Mouse (Mus musculus): ENCODE results near the gene Zfp963.
A peak's percentile ranks its signal among the peaks of the same experiment; 100 is the strongest.

The Zfp963 gene

DNA sequence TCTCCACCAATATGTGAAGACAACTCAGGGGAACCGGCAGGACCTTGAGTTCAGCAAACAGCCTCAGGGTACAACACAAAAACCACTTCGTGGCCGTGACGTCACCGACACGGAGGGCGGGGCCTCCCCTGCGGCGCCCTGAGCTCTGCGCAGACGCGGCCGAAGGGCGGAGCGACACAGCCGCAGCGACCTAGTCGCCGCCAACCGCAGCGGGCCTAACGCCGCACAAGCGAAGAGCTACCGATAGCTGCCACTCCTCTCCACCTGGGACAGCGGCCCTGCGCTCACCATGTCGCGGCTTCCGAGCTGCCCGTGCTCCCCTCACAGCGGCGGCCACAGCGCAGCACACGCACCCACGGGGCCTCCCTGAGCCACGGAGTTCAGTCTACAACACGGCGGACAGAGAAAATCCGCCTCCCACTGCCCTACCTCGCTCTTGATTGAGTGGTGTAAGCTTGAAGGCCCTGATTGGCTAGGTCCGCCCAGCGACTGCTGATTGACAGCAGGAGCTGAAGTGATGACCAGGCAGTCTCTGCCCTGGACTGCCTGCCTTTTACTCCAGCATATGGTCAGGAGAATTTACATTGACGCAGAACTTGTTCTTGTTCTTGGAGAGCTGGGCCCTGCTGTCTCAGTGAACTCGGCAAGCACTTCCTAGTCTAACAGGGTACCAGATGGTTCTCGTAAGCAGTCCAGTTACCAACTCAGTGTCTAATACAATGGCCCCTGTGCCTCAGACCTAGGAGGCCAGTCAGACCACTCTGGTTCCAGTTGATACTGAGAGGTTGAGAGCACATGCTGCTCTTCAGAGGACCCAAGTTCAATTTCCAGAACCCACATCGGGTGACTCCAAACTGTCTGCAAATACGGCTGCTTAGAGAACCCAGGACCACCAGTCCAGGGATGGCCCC, at the start of gene Zfp963:
Zfp963 (minus strand) TSS at position 427 of the 911 bp plus-strand sequence.
- peak; percentile 98 for DNase-seq

DNA sequence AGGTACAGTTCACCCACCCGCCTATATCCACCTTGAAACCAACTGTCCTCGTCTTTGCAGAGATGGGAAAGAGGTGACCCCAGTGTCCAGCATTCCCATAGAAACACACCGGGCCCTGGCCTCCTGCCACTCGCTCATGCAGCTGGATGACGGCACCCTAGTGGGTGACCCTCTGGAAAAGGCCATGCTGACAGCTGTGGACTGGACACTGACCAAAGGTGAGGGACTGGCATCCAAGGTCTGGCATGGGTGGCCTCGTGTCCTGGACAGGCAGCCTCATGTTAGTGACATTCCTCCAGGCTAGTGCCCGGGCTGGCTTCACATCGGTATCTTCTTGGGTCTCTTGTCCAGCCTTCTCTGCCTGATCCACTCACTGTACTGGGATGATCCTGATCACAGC, 49.5 kb upstream of the Zfp963 start:
- peak; percentile 11 for DNase-seq

DNA sequence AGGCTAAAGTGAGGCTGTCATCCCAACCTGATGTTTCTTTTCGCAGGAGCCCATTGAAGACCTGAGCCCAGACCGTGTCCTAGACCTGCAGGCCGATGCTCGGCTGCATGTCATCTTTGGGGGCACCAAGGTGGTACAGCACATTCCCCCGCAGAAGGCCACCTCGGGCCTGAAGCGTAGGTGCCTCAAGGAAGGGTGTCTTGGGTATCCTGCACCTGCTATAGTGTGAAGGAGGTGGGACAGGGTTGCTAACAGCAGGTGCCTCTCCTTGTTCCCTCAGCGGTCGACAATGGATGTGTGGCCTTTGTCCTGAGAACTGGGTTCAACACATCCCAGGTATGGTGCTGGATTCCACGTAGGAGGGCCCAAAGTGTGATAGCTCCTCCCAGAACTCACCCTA, 47.9 kb upstream of the Zfp963 start:
- peak; percentile 3 for DNase-seq

DNA sequence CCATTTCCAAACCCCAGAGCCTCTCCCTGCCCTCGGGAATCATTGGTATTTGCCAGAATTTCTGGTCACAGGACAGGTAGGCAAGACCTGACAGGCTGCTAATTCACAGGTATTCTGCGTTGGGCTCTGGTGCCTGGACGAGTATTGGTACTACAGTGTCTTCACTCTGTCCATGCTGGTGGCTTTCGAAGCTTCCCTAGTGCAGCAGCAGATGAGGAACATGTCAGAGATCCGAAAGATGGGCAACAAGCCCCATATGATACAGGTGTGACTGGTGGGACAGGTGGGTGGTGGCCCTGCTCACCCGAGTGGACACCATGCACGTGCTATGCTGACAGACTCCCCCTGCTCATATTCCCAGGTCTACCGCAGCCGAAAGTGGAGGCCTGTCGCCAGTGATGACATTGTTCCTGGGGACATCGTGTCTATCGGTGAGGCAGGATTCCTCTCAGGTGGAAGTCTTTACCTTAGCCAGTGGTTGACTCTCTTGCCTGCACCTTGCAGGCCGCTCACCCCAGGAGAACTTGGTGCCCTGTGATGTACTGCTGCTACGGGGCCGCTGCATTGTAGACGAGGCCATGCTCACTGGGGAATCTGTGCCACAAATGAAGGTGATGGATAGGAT, 47.1 kb upstream of the Zfp963 start:
- DNase-seq = peak; percentile 3

DNA sequence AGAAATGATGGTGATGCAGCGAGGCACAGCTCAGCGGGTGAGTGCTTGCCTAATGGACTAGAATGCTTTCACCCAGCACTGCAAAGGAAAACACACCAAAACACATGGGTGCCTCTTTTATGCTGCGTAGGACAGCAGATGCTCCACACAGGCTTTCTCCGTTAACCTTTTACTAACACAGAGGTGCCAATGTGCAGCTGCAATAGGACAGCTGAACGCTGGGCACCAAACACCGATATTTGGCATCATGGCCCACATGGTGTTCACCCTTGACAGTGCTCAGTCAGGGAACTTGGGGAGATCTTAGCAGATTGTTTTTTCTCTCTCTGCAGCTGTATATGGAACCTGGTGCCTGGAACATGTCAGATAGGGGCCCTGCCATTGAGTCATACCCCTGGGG, 45.1 kb upstream of the Zfp963 start:
- DNase-seq = peak; percentile 2

DNA sequence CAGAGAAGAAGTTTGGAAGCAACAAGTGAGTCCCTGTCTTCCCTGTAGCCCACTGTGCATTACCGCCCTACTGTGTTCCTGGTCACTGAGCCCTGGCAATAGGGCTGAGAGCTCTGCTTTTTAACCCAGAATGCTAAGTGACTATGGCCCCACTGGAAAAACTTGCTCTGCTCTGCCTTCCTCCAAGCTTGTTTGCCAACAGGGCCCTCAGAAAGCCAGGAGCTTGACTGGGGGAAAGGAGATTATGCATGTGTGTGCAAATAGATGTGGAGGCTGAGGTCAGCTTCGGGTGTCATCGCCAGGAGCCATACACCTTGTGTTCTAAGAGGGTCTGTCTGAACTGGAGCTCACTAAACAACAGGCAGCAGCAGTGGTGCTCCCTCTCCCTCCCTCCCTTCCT, 44.3 kb upstream of the Zfp963 start:
- DNase-seq = peak; percentile 2

DNA sequence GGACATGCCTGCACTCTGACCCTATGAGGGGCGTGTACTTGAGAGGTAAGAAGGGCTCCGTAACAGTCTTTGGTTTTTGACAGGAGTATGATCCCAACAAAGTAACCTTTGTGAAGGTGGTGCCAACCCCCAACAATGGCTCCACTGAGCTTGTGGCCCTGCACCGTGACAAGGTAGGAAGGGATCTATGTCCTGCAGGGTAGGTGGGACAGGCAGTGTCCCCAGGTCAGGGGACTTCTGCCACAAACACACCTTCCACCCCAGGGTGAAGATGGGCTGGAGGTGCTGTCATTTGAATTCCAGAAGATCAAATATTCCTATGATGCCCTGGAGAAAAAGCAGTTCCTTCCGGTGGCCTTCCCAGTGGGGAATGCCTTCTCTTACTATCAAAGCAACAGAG, 43.9 kb upstream of the Zfp963 start:
- DNase-seq = no peak

DNA sequence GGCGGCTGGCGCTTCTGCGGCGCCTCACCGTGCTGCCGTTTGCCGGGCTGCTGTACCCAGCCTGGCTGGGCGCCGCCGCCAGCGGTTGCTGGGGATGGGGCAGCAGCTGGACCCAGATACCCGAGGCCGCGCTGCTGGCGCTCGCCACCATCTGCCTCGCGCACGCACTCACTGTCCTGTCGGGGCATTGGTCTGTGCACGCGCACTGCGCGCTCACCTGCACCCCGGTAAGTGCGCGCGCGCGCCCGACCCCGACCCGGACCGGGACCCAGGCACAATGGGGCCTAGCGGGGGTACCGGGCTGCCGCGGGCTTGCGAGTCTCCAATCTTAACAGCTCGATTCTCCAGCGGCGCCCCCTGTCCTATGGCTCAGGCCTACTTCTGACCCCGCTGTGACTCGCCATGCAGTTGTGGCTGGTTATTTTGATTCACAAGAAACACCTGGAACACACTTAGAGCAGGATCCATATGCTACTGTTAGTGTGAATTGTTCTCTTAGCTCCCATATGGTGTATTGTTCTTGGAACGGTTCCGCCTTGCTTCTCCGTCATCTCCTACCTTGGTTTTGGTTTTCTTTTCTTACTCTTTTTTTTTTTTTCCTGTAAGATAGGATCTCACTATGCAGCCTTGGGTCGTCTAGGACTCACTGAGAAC, 41.8 kb upstream of the Zfp963 start:
- DNase-seq = peak; percentile 67

DNA sequence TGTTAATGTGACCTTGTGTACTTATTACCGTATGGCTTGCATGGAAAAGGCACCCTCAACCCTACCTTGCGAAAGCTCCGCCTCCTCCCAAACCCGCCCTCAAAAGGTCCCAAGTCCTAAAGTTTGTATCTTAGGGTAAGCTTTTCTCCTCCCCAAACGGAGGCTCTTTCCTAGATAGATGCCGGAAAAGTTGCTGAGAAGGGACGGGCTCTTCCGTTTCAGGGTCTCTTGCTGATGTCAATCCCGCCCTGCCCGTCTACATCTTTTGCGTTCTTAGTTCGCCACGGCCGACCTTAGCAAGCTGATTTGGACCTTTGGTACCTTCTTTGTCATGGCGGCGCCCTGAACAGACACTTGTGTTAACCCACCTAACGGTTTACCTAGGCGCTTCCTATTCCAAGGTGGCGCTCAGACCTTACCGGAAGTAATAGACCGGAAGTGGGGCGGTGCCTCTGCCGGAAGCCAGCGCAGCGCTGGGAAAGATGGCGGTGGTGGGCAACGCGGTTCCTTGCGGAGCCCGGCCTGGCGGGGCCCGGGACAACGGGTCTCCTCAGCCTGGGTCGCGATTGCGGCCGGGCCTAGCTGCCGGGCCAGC, 41.1 kb upstream of the Zfp963 start, which contains the start of the genes Atp13a1 and Zfp866:
Atp13a1 (plus strand) TSS at position 391 of the 595 bp plus-strand sequence.
Zfp866 (minus strand) TSS at position 406 of the 595 bp plus-strand sequence.
- peak; percentile 93 for DNase-seq

DNA sequence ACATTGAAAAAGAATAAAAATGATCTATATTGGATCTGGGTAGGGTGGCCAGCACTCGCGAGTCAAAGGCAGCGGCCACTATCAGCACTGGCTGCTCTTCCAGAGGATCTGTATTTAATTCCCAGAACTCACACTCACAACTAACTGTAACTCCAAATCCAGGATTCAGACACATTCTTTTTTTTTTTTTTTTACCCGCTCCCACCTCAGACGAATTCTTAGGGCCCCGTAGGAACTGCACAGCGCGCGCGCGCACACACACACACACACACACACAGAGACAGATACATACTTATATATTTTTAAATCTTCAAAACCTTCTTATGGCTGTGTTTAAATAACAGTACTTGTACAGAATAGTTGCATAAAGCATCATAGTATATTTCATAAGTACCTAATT, 40.6 kb upstream of the Zfp963 start:
- DNase-seq = no peak

DNA sequence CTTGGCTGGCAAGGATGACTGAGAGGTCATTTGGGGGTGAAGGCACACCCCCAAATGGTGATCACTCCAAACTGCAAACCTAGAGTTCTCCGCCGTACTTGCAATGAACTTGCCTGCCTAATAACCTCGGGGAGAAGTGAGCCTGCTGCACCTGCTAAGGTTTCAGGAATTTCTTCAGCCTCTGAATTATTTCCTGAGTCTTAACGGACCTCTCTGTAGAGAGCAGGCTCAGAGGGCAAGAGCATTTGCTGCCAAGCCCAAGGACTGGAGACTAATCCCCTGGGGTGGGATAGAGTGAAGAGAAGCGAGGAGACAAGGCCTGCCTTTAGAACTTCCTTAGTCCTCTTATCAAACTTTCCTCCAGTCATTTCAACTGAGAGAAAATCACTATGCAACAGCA, 40.0 kb upstream of the Zfp963 start:
- DNase-seq = no peak

DNA sequence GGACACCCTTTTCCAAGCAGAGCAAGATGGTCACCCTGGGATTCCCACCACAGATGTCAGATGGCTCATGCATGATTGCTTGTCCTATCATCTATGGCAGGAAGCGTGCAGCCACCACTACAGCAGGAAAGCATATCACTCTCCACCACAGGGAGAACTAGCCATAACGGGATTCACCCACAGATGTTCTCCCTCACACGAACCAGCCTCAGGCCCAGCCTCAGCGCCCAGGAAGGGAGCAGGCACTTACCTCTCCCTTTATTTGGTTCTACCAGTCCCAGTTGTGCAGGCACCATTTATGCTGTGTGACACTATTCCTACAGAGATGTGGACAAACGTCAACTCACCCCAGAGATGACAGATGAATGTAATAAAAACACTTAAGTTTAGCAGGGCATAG, 39.3 kb upstream of the Zfp963 start:
- no peak for DNase-seq

DNA sequence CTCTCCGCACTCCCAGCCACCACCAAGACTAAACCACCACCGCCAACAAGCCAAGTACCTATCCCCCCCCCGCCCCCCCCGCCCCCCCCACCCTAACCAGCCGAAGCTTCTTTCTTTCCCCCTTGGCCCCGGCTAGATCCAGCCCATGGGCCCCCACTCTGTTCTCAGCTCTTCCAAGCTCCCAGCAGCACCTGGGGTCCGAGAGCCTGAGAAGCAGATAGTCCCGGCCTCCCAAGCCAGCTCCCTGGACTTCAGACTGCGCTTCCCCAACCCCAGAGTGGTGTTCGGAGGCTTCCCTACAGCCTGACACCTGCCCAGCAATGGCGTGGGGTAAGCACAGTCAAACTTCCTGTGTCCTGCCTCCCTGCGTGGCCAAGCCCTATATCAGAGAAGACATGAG, 27.3 kb upstream of the Zfp963 start:
- DNase-seq = no peak

DNA sequence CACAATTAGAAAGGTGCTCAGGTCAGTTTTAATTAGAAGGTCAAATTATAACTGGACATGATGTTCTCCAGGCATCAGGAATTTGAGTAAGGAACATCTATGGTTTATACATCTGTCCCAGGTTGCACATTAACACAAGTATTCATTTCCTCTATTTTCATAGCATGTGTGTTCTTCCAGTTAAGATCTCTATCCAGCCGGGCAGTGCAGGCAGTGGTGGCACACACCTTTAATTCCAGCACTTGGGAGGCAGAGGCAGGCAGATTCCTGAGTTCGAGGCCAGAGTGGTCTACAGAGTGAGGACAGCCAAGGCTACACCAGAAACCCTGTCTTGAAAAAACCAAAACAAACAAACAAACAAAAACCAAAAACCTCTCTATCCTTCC, 25.4 kb upstream of the Zfp963 start:
- DNase-seq = no peak

DNA sequence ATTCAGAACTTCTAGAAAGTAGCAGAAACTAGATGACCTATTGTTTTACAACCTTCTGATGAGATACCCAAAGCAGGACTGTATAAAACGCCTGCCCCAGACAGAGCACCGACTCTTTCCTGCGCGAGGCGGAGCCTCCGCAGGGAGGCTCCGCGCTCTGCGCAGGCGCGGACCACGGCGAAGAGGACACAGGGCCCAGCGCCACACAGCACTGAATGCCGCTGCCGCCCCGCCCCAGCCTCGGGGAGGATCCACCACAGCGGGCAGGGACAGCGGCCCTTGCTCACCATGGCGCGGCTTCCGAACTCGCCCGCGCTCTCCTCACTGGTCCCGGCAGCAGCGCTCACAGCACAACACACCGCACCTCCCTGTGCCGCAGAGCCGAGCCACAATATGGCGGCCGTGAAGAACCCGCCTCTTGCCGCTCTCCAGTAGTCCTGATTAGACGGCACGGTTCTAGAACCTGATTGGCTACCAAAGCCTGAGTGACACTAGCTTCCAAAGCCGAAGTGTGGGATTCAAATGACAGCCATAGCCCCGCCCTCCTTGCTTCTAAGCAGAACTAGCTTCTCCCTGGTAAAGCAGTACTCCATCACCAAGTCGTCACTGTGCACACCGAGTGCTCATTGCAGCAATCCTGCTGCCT, 24.9 kb upstream of the Zfp963 start, which contains the start of gene Gm20422:
Gm20422 (minus strand) TSS at position 384 of the 646 bp plus-strand sequence.
- peak; percentile 92 for DNase-seq

DNA sequence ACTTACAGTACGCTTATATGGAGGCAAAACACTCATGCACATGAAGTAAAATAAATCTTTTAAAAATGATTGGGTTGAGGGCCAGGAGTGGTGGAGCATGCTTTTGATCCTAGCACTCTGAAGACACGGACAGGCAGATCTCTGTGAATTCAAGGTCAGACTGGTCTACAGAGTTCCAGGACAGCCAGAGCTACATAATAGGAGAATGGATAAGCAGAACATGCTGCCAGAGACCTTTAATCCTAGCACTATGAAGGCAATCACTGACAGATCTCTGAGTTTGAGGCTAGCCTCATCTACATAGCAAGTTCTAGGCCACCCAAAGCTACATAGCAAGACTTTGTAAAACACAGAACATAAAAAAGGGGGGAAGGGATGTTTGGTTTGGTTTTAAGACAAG, 22.3 kb upstream of the Zfp963 start:
- no peak for DNase-seq

DNA sequence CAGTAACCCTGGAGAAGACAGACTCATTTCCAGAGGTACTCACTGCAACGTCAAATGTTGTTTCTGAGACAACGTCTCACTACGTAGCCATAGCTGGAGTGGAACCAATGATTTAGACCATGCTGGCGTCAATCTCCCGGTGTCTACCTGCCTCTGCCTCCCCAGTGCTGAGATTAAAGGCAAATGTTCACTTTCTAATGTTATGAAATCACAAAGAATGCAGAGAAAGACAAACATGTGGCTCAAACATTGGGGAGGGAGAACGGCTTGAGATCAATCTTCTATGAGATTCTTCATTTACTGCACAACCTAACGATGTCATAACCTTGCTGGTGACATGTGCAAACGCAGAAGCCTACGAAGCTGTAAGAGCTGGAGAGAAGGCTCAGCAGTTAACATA, 21.5 kb upstream of the Zfp963 start:
- DNase-seq = no peak

DNA sequence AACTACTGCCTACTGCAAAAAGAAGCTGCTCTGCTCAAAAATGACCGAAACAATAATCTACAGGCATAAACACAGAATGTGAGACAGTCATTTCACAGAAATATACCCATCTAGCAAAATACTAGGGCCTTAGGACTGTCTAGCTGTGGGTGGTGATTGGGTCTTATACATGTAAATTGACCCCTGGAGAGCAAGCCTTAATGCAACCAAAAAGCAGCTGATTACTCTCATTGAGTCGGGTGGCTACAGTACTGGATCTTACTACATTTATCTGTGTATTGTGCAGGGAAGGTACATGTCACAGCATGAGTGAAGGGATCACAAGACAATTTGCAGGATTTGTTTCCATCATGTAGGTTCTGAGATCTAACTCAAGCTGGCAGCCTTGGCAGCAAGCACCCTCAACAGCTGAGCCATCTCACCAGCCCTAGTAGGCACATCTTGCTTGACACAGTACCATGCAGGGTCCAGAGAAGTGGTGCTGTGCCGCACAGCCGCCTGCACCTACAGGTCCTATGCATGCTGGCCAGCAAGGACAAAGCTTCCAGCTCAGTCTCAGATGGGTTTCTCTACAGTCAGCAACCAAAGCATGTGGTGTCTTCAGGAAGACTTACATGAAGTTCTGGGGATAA, 12.2 kb upstream of the Zfp963 start:
- DNase-seq = no peak

DNA sequence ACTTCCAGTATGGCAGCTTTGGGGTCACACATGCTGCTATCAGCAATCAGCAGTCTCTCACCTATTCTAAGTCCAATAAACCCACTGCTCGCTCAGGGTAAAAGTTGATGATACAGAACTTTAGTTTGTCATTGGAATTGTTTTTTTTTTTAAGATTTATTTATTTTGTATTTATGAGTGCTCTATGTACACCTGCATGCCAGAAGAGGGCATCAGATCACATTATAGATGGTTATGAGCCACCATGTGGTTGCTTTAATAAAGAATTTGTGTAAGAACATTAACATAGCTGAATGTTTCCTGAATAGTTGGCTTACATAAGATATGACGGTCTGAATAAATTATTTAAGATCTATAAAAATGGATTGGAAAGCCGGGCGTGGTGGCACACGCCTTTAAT, 8.5 kb upstream of the Zfp963 start:
- DNase-seq = no peak

DNA sequence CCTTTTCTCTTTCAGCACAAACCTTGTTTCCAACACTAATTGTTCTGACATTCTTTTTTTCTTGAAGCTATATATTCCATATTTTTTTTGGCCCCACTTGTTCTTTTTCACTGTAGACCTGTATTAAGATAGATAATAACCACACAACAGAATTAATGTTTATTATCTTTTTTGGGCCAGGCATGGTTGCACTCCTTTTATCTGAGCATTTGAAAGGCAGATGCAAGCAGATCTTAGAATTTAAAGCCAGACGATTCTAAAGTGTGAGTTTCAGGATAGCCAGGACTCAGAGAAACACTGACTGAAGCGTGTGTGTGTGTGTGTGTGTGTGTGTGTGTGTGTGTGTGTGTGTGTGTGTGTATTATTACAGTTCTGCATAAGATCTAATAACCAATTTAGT, 2.7 kb upstream of the Zfp963 start:
- DNase-seq = no peak

DNA sequence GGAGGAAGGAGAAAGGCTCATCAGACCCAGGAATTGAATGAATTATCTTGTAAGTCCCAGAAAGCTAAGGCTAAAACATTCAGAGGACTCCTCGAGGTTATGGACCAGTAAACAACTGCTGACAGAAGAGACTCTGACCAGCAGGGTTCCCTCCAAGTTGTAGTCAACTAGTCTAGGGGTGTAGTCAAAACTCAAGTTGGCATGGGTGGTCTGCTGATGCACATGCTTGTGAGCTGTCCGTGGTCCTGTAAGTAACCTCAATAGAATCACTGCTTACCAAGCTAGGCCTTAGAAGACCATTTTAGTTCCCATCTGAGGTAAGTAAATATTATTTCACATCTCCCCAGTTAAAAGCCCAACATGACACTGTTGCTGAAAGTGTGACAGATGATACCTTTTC, 8.5 kb downstream of the Zfp963 start:
- peak; percentile 16 for DNase-seq

DNA sequence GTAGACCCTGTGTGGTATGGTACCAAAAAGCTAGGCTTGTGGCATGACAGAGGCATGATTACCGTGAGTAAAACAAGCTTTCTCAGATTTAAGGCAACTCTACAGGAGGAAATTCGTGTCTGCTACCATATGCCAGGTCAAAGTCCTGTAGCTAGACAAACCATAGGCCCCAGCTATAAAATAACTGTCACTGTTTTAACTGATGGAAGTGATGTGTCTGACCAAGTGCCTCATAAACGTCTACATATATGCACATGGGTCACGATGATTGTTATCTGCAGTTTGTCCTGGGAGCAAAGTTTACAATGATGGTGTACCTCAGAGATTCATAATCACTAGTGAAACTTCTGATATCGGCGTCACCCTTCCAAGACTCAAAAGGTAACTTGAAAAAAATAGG, 9.0 kb downstream of the Zfp963 start:
- no peak for DNase-seq

Measured in kidney, postnatal 10 days (tissue).